Mouse (Mus musculus) stomach, embryonic 14.5 days (tissue): ENCODE measurements around the gene Agap2. TPM values are rescaled to one million over a fixed set of nuclear protein-coding genes. Genes with fewer than 3 reads are reported as not detected.
A peak's percentile ranks its signal among the peaks of the same experiment; 100 is the strongest.

Experiments used
- ATAC-seq: fragments of 200-750 bp; cut with Nextera tagmentation; 2 replicates; pipeline ENCODE4 v1.8.0; 2017; ENCODE audit warnings: low read depth, moderate TSS enrichment; ENCODE audit not compliant: insufficient number of reproducible peaks, insufficient read depth, low FRiP score
- H3K27ac ChIP-seq: fragments of 300-500 bp; sonication (generic); 2 replicates; pipeline ENCODE4 v1.5.1; 2014; ENCODE audit warnings: mild to moderate bottlenecking, low read length, moderate library complexity, mixed read lengths
- H3K27me3 ChIP-seq: fragments of 300-500 bp; sonication (generic); 2 replicates; pipeline ENCODE4 v1.6.1; 2014; ENCODE audit warnings: low read length, control low read depth, mixed read lengths; ENCODE audit not compliant: control insufficient read depth, insufficient read depth
- H3K36me3 ChIP-seq: fragments of 300-500 bp; sonication (generic); 2 replicates; pipeline ENCODE4 v1.6.1; 2014; ENCODE audit warnings: mild to moderate bottlenecking, control low read depth, low read length, moderate library complexity, mixed read lengths; ENCODE audit not compliant: control insufficient read depth, insufficient read depth
- H3K4me1 ChIP-seq: fragments of 300-500 bp; sonication (generic); 2 replicates; pipeline ENCODE4 v1.6.1; 2014; ENCODE audit warnings: low read length, control low read depth, mixed read lengths; ENCODE audit not compliant: control insufficient read depth, insufficient read depth
- H3K4me2 ChIP-seq: fragments of 300-500 bp; sonication (generic); replicated peaks from 2 replicates; pipeline ENCODE4 v1.6.1; 2014; ENCODE audit warnings: low read depth, low read length, control low read depth
- H3K4me3 ChIP-seq: fragments of 300-500 bp; sonication (generic); 2 replicates; pipeline ENCODE4 v1.5.1; 2014; ENCODE audit warnings: low read depth, low read length, control low read depth
- H3K9ac ChIP-seq: fragments of 300-500 bp; sonication (generic); replicated peaks from 2 replicates; pipeline ENCODE4 v1.6.1; 2014; ENCODE audit warnings: low read depth, mild to moderate bottlenecking, control low read depth, low read length, moderate library complexity, mixed read lengths
- H3K9me3 ChIP-seq: fragments of 300-500 bp; sonication (generic); 2 replicates; pipeline ENCODE4 v1.6.1; 2016; ENCODE audit warnings: low read depth, low read length, control low read depth; ENCODE audit not compliant: control insufficient read depth
- WGBS: fragments of 180-500 bp; shearing (Covaris S2); extraction: QIAGEN DNeasy Blood & Tissue Kit; methylation state at CpG from one replicate; pipeline ENCODE4 v1.1.7; 2014; 5-methylcytosine and 5-hydroxymethylcytosine counted together
- polyA plus RNA-seq: library from polyadenylated mRNA; unstranded; fragments of >200 nt; fragmentation: Nextera tagmentation; extraction: Ambion mirVana; gene quantifications from 2 replicates; pipeline ENCODE4 v1.2.1, GENCODE M21; 2014

Agap2 gene
- polyA plus RNA-seq, 1 experiment from 2014 or later, result 0.27 TPM

- Histone ChIP-seq H3K4me1 (peaks cover 5% of the 10 kb centered on the region), H3K4me2 (peak overlapping the region; percentile 99), H3K4me3 (peak overlapping the region; percentile 72), H3K36me3 (peaks cover 2% of the 10 kb centered on the region; the same call in 1 of the 2 replicates), H3K27me3 (peaks cover under 1% of the 10 kb centered on the region; the same call in 1 of the 2 replicates), H3K27ac (no peak overlapping the region; the same call in 1 of the 2 replicates), H3K9me3 (no peaks in the 10 kb centered on the region), H3K9ac (peak overlapping the region; percentile 60; the same call in 1 of the 2 replicates)
- WGBS, result 13% methylated on average over 5 of the region's 5 CpGs
- ATAC-seq, result no peak; the same call in 1 of the 2 replicates
Measured at GRCm38 (mm10) chr10:127042468-127043115, 32.5 kb upstream of the Agap2 start.

DNA sequence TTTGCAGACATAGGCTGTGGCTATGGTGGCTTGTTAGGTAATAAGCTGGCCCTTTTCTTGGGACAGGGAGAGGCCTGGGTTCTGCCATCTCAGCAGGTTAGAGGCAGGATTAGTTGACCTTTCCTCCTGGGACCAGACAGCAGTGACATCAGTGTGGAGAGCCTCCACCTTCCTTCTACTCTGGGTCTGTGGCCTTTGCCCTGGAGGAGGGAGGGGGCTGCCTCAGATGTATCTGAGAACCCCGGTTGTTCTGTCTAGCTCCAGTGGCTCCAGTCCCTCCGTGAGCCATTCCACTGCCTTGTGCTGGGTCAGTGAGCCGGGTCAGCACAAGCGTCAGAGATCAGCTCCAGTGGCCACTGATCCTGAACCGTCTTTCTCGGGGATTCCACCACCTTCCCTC, 31.9 kb upstream of the Agap2 start:
- Histone ChIP-seq H3K36me3 (peaks cover 2% of the 10 kb centered on the region; the same call in 1 of the 2 replicates), H3K4me3 (no peak overlapping the region), H3K4me1 (peaks cover 5% of the 10 kb centered on the region), H3K27ac (no peak overlapping the region), H3K27me3 (peaks cover 6% of the 10 kb centered on the region), H3K9me3 (no peaks in the 10 kb centered on the region), H3K9ac (no peak overlapping the region), H3K4me2 (no peak overlapping the region)
- no peak for ATAC-seq
- WGBS, result 87% methylated on average over 6 of the region's 6 CpGs

GRCm38 (mm10) chr10:127047954-127048353, 27.1 kb upstream of the Agap2 start, which contains the start of gene Cyp27b1:
Cyp27b1 (plus strand) TSS chr10:127048250.
- Histone ChIP-seq H3K27me3 (peaks cover 32% of the 10 kb centered on the region), H3K9ac (no peak within 1 kb of the TSS)
- WGBS, result 32% methylated on average over 5 of the region's 5 CpGs

DNA sequence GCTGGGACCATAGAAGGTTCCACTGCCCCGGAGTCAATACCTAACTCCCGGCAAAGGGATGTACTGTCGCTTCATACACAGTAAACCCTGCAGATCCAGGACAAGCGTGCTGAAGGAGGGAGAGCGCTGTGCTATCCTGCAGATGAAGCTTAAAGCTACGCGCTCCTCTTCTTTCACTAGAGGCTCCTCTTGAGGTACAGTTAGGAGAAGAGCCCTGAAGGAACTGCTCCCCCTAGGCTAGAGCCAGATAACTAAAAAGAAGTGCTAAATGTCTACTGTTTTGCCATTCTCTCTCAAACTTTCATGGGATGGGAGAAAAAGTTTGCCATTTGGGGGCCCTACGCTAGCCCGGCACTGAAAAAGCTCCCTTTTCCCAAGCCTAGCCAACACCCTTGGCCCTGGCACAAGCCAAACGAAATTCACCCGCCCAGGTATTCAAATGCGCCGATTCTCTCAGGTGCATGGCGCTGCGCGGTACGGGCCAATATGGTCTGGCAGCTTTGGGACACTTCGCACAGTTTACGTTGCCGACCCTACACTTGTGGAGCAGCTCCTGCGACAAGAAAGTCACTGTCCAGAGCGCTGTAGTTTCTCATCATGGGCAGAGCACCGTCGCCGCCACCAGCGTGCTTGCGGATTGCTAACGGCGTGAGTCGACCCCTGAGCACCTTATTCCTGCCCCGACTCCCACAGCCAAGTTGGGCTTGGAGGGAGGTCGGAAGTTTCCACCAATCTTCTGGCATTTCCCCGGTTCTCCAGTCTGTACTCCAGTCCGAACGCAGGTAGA, 26.3 kb upstream of the Agap2 start:
- Histone ChIP-seq H3K4me3 (0 out of 2 replicates have a peak overlapping the region, but pooled peaks have one; percentile 12), H3K36me3 (peaks cover 2% of the 10 kb centered on the region; the same call in 1 of the 2 replicates), H3K4me2 (peak overlapping the region; percentile 33), H3K4me1 (0 out of 2 replicates have a peak, but pooled peaks cover 7% of the 10 kb centered on the region), H3K27me3 (peaks cover 32% of the 10 kb centered on the region), H3K9ac (no peak overlapping the region), H3K27ac (no peak overlapping the region), H3K9me3 (no peaks in the 10 kb centered on the region)
- ATAC-seq, result no peak
- 4% methylated on average over 35 of the region's 35 CpGs for WGBS

More at GRCm38 (mm10) chr10:127047954-127048353, 27.1 kb upstream of the Agap2 start, which contains the start of gene Cyp27b1:
- no peak for ATAC-seq
- Histone ChIP-seq H3K4me3 (0 out of 2 replicates have a peak within 1 kb of the TSS, but pooled peaks have one; percentile 12), H3K4me1 (peaks cover 8% of the 10 kb centered on the region), H3K27ac (no peak within 1 kb of the TSS), H3K4me2 (peak within 1 kb of the TSS; percentile 33), H3K9me3 (no peaks in the 10 kb centered on the region), H3K36me3 (peaks cover 2% of the 10 kb centered on the region; the same call in 1 of the 2 replicates)

DNA sequence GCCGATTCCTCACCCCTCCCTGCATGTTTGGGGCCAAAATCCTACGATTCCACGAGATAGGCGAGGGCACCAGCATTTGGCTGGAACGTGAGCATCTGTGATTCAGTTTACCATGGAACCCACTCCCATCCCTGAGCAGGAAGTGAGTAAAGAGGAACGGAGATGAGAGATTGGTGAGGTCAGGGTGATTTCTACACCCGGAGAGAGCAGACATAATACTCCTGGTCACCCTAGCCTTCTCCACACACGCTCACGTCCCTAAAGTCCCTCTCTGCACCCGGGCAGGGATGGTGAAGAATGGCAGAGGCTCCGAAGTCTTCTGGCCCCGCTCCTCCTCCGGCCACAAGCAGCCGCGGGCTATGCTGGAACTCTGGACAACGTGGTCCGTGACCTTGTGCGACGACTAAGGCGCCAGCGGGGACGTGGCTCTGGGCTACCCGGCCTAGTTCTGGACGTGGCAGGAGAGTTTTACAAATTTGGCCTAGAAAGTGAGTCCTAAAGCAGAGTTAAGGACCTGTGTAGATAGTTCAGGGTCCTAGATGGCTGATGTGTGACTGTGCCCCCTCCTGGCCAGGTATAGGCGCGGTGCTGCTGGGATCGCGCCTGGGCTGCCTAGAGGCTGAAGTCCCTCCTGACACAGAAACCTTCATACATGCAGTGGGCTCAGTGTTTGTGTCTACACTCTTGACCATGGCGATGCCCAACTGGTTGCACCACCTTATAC, 25.5 kb upstream of the Agap2 start:
- H3K4me3 ChIP-seq, result 0 out of 2 replicates have a peak overlapping the region, but pooled peaks have one; percentile 12
- WGBS, result 3% methylated on average over 29 of the region's 29 CpGs
- 0 out of 2 replicates have a peak, but pooled peaks cover 7% of the 10 kb centered on the region for H3K4me1 ChIP-seq
- H3K9me3 ChIP-seq, result no peaks in the 10 kb centered on the region
- H3K27me3 ChIP-seq, result peaks cover 32% of the 10 kb centered on the region
- ATAC-seq, result no peak
- no peak overlapping the region for H3K9ac ChIP-seq
- no peak overlapping the region for H3K27ac ChIP-seq
- H3K36me3 ChIP-seq, result peaks cover under 1% of the 10 kb centered on the region; the same call in 1 of the 2 replicates
- peak overlapping the region; percentile 33 for H3K4me2 ChIP-seq

- 18% methylated on average over 10 of the region's 10 CpGs for WGBS
- no peak overlapping the region for H3K9ac ChIP-seq
- H3K27ac ChIP-seq, result no peak overlapping the region
- H3K4me3 ChIP-seq, result no peak overlapping the region
- peaks cover 32% of the 10 kb centered on the region for H3K27me3 ChIP-seq
- peaks cover 4% of the 10 kb centered on the region; the same call in 1 of the 2 replicates for H3K36me3 ChIP-seq
- H3K4me2 ChIP-seq, result peak overlapping the region; percentile 33; the same call in 1 of the 2 replicates
- no peaks in the 10 kb centered on the region for H3K9me3 ChIP-seq
- H3K4me1 ChIP-seq, result 0 out of 2 replicates have a peak, but pooled peaks cover 7% of the 10 kb centered on the region
- ATAC-seq, result no peak
Measured at GRCm38 (mm10) chr10:127050119-127050474, 25.0 kb upstream of the Agap2 start.

GRCm38 (mm10) chr10:127054646-127055045, 20.4 kb upstream of the Agap2 start:
- H3K4me1 ChIP-seq, result peaks cover 13% of the 10 kb centered on the region; the same call in 1 of the 2 replicates
- H3K36me3 ChIP-seq, result peaks cover 21% of the 10 kb centered on the region; the same call in 1 of the 2 replicates
- H3K27me3 ChIP-seq, result peaks cover 12% of the 10 kb centered on the region
- no peak overlapping the region for H3K27ac ChIP-seq
- no peak overlapping the region for H3K9ac ChIP-seq
- H3K9me3 ChIP-seq, result no peaks in the 10 kb centered on the region
- no peak overlapping the region for H3K4me3 ChIP-seq
- 58% methylated on average over 4 of the region's 4 CpGs for WGBS
- ATAC-seq, result no peak
- H3K4me2 ChIP-seq, result no peak overlapping the region
